Mouse (Mus musculus) liver, embryonic 16.5 days (tissue): ENCODE data around the gene Gdf11. TPM values are rescaled to one million over a fixed set of nuclear protein-coding genes. Genes with fewer than 3 reads are reported as not detected.

Source experiments
- ATAC-seq: fragments of 200-750 bp; cut with Nextera tagmentation; 2 replicates; pipeline ENCODE4 v1.8.0; 2017; ENCODE audit warnings: low read depth, mild to moderate bottlenecking, moderate number of reproducible peaks, moderate library complexity
- H3K27ac ChIP-seq: fragments of 300-500 bp; sonication (generic); 2 replicates; pipeline ENCODE4 v1.5.1; 2014; ENCODE audit warnings: mild to moderate bottlenecking, low read length
- H3K27me3 ChIP-seq: fragments of 300-500 bp; sonication (generic); 2 replicates; pipeline ENCODE4 v1.6.1; 2014; ENCODE audit warnings: low read depth, low read length, mixed read lengths; ENCODE audit not compliant: control insufficient read depth, insufficient read depth
- H3K36me3 ChIP-seq: fragments of 300-500 bp; sonication (generic); 2 replicates; pipeline ENCODE4 v1.6.1; 2014; ENCODE audit warnings: mild to moderate bottlenecking; ENCODE audit not compliant: control insufficient read depth, insufficient read depth
- H3K4me1 ChIP-seq: fragments of 300-500 bp; sonication (generic); 2 replicates; pipeline ENCODE4 v1.6.1; 2014; ENCODE audit warnings: low read depth, low read length, mixed read lengths; ENCODE audit not compliant: control insufficient read depth
- H3K4me2 ChIP-seq: fragments of 300-500 bp; sonication (generic); 2 replicates; pipeline ENCODE4 v1.6.1; 2014; ENCODE audit warnings: low read depth, low read length, mixed read lengths
- H3K4me3 ChIP-seq: fragments of 300-500 bp; sonication (generic); 2 replicates; pipeline ENCODE4 v1.5.1; 2014; ENCODE audit warnings: low read depth, mild to moderate bottlenecking, low read length
- H3K9ac ChIP-seq: fragments of 300-500 bp; sonication (generic); 2 replicates; pipeline ENCODE4 v1.6.1; 2014; ENCODE audit warnings: low read depth, low read length
- H3K9me3 ChIP-seq: fragments of 300-500 bp; sonication (generic); replicated peaks from 2 replicates; pipeline ENCODE4 v1.6.1; 2016; ENCODE audit warnings: low read length; ENCODE audit not compliant: control insufficient read depth
- WGBS: fragments of 180-500 bp; shearing (Covaris S2); extraction: QIAGEN DNeasy Blood & Tissue Kit; methylation state at CpG from one replicate; pipeline ENCODE4 v1.1.7; 2014; ENCODE audit not compliant: insufficient replicate concordance; 5-methylcytosine and 5-hydroxymethylcytosine counted together
- polyA plus RNA-seq: library from polyadenylated mRNA; unstranded; fragments of >200 nt; fragmentation: Nextera tagmentation; extraction: Ambion mirVana; gene quantifications from 2 replicates; pipeline ENCODE4 v1.2.1, GENCODE M21; 2015

Gdf11 gene
- polyA plus RNA-seq, 1 experiment from 2014 or later = 0.22 TPM

GRCm38 (mm10) chr10:128913219-128913618, 21.7 kb upstream of the Gdf11 start:
- ATAC-seq = no peak
- no peak overlapping the region for H3K27ac ChIP-seq
- WGBS = 11% methylated on average over 5 of the region's 5 CpGs
- peaks cover 2% of the 10 kb centered on the region; the same call in 1 of the 2 replicates for H3K4me1 ChIP-seq
- H3K9me3 ChIP-seq = no peaks in the 10 kb centered on the region
- no peaks in the 10 kb centered on the region for H3K36me3 ChIP-seq
- no peak overlapping the region for H3K4me2 ChIP-seq
- peaks cover 33% of the 10 kb centered on the region for H3K27me3 ChIP-seq
- no peak overlapping the region for H3K9ac ChIP-seq
- H3K4me3 ChIP-seq = no peak overlapping the region

GRCm38 (mm10) chr10:128912791-128913190, 21.3 kb upstream of the Gdf11 start:
- Histone ChIP-seq H3K27me3 (peaks cover 37% of the 10 kb centered on the region), H3K36me3 (no peaks in the 10 kb centered on the region), H3K9ac (no peak overlapping the region), H3K9me3 (no peaks in the 10 kb centered on the region), H3K4me2 (no peak overlapping the region), H3K4me3 (no peak overlapping the region), H3K27ac (no peak overlapping the region), H3K4me1 (no peaks in the 10 kb centered on the region; the same call in 1 of the 2 replicates)
- 55% methylated on average over 4 of the region's 4 CpGs for WGBS
- no peak for ATAC-seq

GRCm38 (mm10) chr10:128912268-128912667, 20.8 kb upstream of the Gdf11 start:
- no peak for ATAC-seq
- peaks cover 37% of the 10 kb centered on the region for H3K27me3 ChIP-seq
- no peak overlapping the region for H3K4me2 ChIP-seq
- H3K27ac ChIP-seq = no peak overlapping the region
- no peaks in the 10 kb centered on the region for H3K36me3 ChIP-seq
- WGBS = 67% methylated on average over 4 of the region's 4 CpGs
- H3K4me1 ChIP-seq = no peaks in the 10 kb centered on the region; the same call in 1 of the 2 replicates
- no peaks in the 10 kb centered on the region for H3K9me3 ChIP-seq
- no peak overlapping the region for H3K9ac ChIP-seq
- no peak overlapping the region for H3K4me3 ChIP-seq

- ATAC-seq = no peak
- Histone ChIP-seq H3K27ac (no peak overlapping the region), H3K4me3 (no peak overlapping the region), H3K4me2 (no peak overlapping the region), H3K4me1 (no peaks in the 10 kb centered on the region; the same call in 1 of the 2 replicates), H3K9me3 (no peaks in the 10 kb centered on the region), H3K27me3 (peaks cover 37% of the 10 kb centered on the region), H3K36me3 (no peaks in the 10 kb centered on the region), H3K9ac (no peak overlapping the region)
- 57% methylated on average over 6 of the region's 6 CpGs for WGBS
These were observed 19.9 kb upstream of the Gdf11 start for GRCm38 (mm10) chr10:128911430-128911829.

GRCm38 (mm10) chr10:128910066-128910841, 18.7 kb upstream of the Gdf11 start:
- H3K4me2 ChIP-seq = peak overlapping the region; percentile 72
- peak overlapping the region; percentile 69 for H3K9ac ChIP-seq
- H3K36me3 ChIP-seq = no peaks in the 10 kb centered on the region
- peak overlapping the region; percentile 14 for H3K27ac ChIP-seq
- peak; percentile 12; the same call in 1 of the 2 replicates for ATAC-seq
- WGBS = 3% methylated on average over 65 of the region's 66 CpGs
- H3K4me1 ChIP-seq = no peaks in the 10 kb centered on the region; the same call in 1 of the 2 replicates
- peak overlapping the region; percentile 65 for H3K4me3 ChIP-seq
- peaks cover 37% of the 10 kb centered on the region for H3K27me3 ChIP-seq
- H3K9me3 ChIP-seq = no peaks in the 10 kb centered on the region

- no peaks in the 10 kb centered on the region for H3K36me3 ChIP-seq
- WGBS = 2% methylated on average over 32 of the region's 41 CpGs
- peak overlapping the region; percentile 65 for H3K4me3 ChIP-seq
- no peaks in the 10 kb centered on the region for H3K9me3 ChIP-seq
- peak overlapping the region; percentile 72 for H3K4me2 ChIP-seq
- H3K4me1 ChIP-seq = no peaks in the 10 kb centered on the region; the same call in 1 of the 2 replicates
- peak overlapping the region; percentile 14 for H3K27ac ChIP-seq
- peak; percentile 79 for ATAC-seq
- H3K27me3 ChIP-seq = peaks cover 37% of the 10 kb centered on the region
- peak overlapping the region; percentile 69 for H3K9ac ChIP-seq
These were observed 18.1 kb upstream of the Gdf11 start for GRCm38 (mm10) chr10:128909567-128910028.

GRCm38 (mm10) chr10:128908778-128909448, 17.4 kb upstream of the Gdf11 start:
- ATAC-seq = no peak
- peak overlapping the region; percentile 65 for H3K4me3 ChIP-seq
- H3K4me1 ChIP-seq = no peaks in the 10 kb centered on the region; the same call in 1 of the 2 replicates
- H3K9ac ChIP-seq = peak overlapping the region; percentile 69; the same call in 1 of the 2 replicates
- WGBS = 51% methylated on average over 13 of the region's 13 CpGs
- no peaks in the 10 kb centered on the region for H3K9me3 ChIP-seq
- H3K4me2 ChIP-seq = peak overlapping the region; percentile 72
- H3K36me3 ChIP-seq = no peaks in the 10 kb centered on the region
- no peak overlapping the region for H3K27ac ChIP-seq
- peaks cover 37% of the 10 kb centered on the region for H3K27me3 ChIP-seq

- Histone ChIP-seq H3K9ac (no peak overlapping the region), H3K4me3 (no peak overlapping the region), H3K9me3 (no peaks in the 10 kb centered on the region), H3K4me1 (no peaks in the 10 kb centered on the region; the same call in 1 of the 2 replicates), H3K27me3 (peaks cover 20% of the 10 kb centered on the region), H3K36me3 (no peaks in the 10 kb centered on the region), H3K27ac (no peak overlapping the region), H3K4me2 (no peak overlapping the region)
- 61% methylated on average over 5 of the region's 5 CpGs for WGBS
- no peak for ATAC-seq
These were observed 13.3 kb upstream of the Gdf11 start for GRCm38 (mm10) chr10:128904812-128905211.
